Mouse (Mus musculus) thymus, adult 2 months (tissue): ENCODE data around the gene Ski. TPM values are rescaled to one million over a fixed set of nuclear protein-coding genes. Genes with fewer than 3 reads are reported as not detected.

Source experiments
- DNase-seq: peaks from one replicate; pipeline ENCODE4 v3.0.0; 2021
- H3K27ac ChIP-seq: fragments of 200-500 bp; 2 replicates; pipeline ENCODE4 v1.5.1; 2012; ENCODE audit warnings: low read length, control low read depth; ENCODE audit not compliant: control insufficient read depth, insufficient read depth
- H3K27me3 ChIP-seq: fragments of 200-500 bp; 2 replicates; pipeline ENCODE4 v1.6.1; 2012; ENCODE audit warnings: mild to moderate bottlenecking, low read length, moderate library complexity, mixed read lengths; ENCODE audit not compliant: control insufficient read depth, insufficient read depth
- H3K36me3 ChIP-seq: fragments of 200-500 bp; 2 replicates; pipeline ENCODE4 v1.6.1; 2012; ENCODE audit warnings: mild to moderate bottlenecking, low read length, moderate library complexity; ENCODE audit not compliant: control insufficient read depth, insufficient read depth
- H3K4me1 ChIP-seq: fragments of 200-500 bp; replicated peaks from 2 replicates; pipeline ENCODE4 v1.6.1; 2012; ENCODE audit warnings: low read length; ENCODE audit not compliant: control insufficient read depth, insufficient read depth
- H3K4me3 ChIP-seq: fragments of 200-500 bp; 2 replicates; pipeline ENCODE4 v1.5.1; 2012; ENCODE audit warnings: mild to moderate bottlenecking, low read length, control low read depth, moderate library complexity; ENCODE audit not compliant: control insufficient read depth, insufficient read depth
- CTCF ChIP-seq: fragments of 200-500 bp; IDR thresholded peaks from 2 replicates; pipeline ENCODE4 v1.5.1; 2012; ENCODE audit warnings: mild to moderate bottlenecking, control low read depth, low read length, moderate library complexity, borderline replicate concordance; ENCODE audit not compliant: control insufficient read depth, poor library complexity, insufficient read depth; ENCODE audit errors: extremely low read depth
- POLR2A ChIP-seq: fragments of 200-500 bp; IDR thresholded peaks from 2 replicates; pipeline ENCODE4 v1.6.1; 2012; ENCODE audit warnings: mild to moderate bottlenecking, low read length, control low read depth, moderate library complexity; ENCODE audit not compliant: control insufficient read depth, poor library complexity, insufficient read depth; ENCODE audit errors: extremely low read depth
- WGBS: fragments of 180-500 bp; shearing (Covaris S2); methylation state at CpG from one replicate; pipeline ENCODE4 v1.1.7; 2018; 5-methylcytosine and 5-hydroxymethylcytosine counted together
- polyA plus RNA-seq: library from polyadenylated mRNA; depleted of rRNA; stranded (reverse); fragments of >200 nt; gene quantifications from 2 replicates; pipeline ENCODE4 v1.2.3, GENCODE M21; 2012

The Ski gene
- polyA plus RNA-seq, 1 experiment, result 70.5 TPM

DNA sequence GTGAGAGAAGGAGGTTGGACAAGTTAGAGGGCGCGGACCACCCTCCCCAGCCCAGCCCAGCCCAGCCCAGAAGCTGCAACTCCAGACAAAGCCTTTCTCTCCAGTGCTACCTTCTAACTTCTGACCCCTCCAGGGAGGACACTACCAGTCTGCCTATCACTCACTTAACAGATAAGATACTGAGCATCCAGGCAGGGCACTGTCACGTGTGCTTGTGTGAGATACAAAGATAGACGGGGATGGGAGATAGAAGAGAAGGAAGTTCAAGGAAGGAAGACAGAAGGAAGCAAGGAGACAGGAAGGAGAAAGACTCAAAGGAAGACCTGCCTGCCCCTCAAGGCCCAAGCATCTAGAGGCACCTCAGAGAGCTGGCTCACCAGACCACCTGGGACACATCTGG is 73.9 kb downstream of the Ski start:
- no peak for TF ChIP-seq CTCF
- Histone ChIP-seq H3K36me3 (no peaks in the 10 kb centered on the region), H3K4me3 (no peak overlapping the region), H3K27me3 (no peaks in the 10 kb centered on the region), H3K4me1 (peaks cover 15% of the 10 kb centered on the region), H3K27ac (no peak overlapping the region)
- 88% methylated on average over 4 of the region's 4 CpGs for WGBS
- DNase-seq, result no peak

DNA sequence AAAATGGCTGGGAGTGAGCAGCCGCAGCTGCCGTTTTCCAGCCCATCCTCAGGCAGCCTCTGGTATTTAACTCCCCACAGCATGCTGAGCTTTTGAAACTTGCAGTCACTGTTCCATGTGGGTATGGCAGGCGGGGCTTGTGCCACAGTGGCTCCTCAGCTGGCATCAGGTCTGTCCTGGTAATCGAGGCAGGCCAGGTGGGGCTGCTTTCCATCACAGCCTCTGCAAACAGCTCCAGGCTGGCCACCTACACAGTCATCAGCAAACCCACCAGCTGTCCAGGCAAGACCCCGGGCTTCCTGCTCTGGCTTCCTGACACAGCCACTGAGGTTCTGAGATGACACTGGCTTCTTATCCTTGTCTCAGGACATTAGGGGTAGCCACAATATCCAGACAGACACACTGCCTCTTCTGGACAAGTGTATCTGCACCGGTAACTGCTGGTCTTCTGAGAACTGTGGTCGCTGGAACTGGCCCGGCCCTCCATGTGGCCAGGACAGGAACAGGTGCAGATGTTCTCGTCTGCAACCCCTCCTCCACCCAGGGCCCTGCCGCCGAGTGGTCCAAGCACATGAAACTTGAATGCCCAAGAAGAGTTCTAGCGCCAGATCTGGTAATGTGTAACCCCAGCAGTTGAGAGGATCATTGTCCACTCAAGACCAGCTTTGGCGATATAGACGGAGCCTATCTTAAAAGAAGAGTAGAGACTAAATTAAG is 76.1 kb downstream of the Ski start:
- Histone ChIP-seq H3K36me3 (no peaks in the 10 kb centered on the region), H3K4me3 (no peak overlapping the region), H3K27ac (no peak overlapping the region), H3K27me3 (no peaks in the 10 kb centered on the region), H3K4me1 (peaks cover 12% of the 10 kb centered on the region)
- 36% methylated on average over 14 of the region's 14 CpGs for WGBS
- no peak for TF ChIP-seq POLR2A
- TF ChIP-seq CTCF, result no peak
- no peak for DNase-seq

DNA sequence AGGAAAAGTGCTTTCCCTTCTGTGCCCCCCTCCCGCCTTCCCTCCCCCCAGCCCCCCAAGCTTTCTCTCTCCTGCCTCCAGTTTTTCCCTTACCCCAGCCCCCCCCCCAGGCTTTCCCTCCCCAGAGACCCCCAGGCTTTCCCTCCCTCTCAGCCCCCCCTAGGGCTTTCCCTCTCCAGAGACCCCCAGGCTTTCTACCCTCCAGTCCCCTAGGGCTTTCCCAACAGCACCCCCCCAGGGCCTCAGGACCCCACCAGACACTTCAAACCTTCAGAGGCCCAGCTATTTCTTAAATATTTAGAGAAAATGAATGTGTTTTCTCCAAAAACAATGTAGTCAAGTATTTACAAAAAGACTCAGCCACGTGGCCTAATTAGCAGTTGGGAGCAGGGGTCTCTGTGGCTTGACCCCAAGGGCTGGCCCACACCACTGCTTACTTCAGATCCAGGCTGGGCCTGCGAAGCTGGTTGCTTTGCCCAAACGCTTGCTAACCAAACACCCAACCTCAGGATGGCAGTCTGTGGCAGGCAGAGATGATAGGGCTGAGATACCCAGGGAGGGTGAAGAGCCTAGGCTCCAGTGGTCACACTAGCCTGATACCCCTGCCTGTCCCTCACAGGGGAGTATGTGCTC is 77.7 kb downstream of the Ski start:
- H3K4me3 ChIP-seq, result no peak overlapping the region
- no peaks in the 10 kb centered on the region for H3K27me3 ChIP-seq
- TF ChIP-seq POLR2A, result no peak
- no peak for TF ChIP-seq CTCF
- no peaks in the 10 kb centered on the region for H3K36me3 ChIP-seq
- 76% methylated on average over 4 of the region's 4 CpGs for WGBS
- H3K4me1 ChIP-seq, result no peaks in the 10 kb centered on the region; the same call in none of the 2 replicates
- no peak for DNase-seq
- no peak overlapping the region for H3K27ac ChIP-seq

DNA sequence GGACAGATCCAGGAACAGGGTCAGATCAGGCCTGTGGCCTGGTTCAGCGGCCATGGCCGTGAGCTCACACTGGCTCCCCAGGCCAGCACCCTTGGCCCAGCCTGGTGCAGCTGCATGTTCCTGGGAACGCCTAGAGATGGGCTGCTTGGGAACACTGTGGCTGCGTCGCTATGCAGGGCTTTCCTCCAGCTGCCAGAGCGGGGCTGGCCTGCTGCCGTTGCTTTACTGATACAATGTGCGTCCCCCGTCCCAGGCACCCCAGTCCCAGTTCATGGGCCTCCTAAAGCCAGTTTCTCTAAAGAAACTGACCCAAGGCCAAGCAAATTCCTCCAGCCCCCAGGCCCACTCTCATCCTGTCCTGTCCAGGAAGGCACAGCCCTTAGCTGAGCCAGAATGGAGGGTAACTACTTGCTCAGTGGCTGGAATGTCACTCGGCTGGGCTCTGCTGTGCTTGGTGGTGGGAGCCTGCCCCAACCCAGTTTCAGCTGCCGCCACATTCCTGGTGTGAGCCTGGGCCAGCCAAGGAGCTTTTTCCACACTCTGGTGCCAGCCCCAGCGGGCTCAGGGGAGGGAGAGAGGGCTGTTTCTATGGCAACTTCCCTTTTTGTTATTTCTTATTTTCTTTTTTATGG is 78.4 kb downstream of the Ski start:
- no peak overlapping the region for H3K27ac ChIP-seq

DNA sequence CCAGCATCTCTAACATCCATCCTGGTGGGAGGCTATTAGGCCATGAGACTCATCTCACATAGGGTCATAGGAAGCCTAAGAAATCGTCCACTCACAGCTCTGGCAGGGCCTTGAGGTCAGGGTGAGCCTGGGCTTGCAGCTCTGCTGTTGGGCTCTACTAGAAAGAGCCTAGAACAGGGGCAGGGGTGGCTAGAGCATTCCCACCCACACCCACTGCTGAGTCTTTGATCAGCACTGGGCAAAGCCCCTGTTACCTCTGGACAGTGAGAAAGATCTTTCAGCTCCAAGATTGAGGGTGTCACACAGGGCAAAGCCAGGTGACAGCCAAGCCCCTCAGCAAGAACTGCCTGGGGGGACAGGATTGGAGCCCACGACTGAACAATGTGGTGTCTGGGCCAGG is 79.0 kb downstream of the Ski start:
- H3K27me3 ChIP-seq, result no peaks in the 10 kb centered on the region
- no peaks in the 10 kb centered on the region; the same call in 1 of the 2 replicates for H3K4me1 ChIP-seq
- no peak overlapping the region for H3K4me3 ChIP-seq
- TF ChIP-seq POLR2A (no peak), CTCF (no peak)
- no peak overlapping the region for H3K27ac ChIP-seq
- 78% methylated on average over 2 of the region's 2 CpGs for WGBS
- no peaks in the 10 kb centered on the region for H3K36me3 ChIP-seq
- no peak for DNase-seq

More for the DNA sequence above, 78.4 kb downstream of the Ski start:
- no peaks in the 10 kb centered on the region for H3K27me3 ChIP-seq
- no peaks in the 10 kb centered on the region; the same call in 1 of the 2 replicates for H3K4me1 ChIP-seq
- no peaks in the 10 kb centered on the region for H3K36me3 ChIP-seq
- TF ChIP-seq CTCF (no peak), POLR2A (no peak)
- no peak for DNase-seq
- no peak overlapping the region for H3K4me3 ChIP-seq
- WGBS, result 86% methylated on average over 12 of the region's 12 CpGs

DNA sequence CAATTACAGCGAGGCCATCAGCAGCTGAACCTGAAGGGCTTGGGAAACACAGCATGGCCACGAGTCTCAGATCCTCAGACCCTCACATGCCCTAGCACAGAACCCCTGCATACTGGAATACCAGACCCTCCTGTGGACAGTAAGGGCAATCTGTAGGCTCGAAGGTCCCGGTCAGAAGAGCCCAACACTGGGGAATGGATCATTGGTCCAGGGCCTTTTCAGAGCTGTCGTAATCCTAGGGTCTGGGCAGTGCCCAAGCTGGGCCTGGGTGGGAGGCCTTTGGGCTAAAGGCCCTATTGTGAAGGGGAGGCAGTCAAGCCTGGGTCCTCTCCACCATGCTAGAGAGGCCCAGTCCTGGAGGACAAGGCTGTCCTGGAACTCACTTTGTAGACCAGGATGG is 79.6 kb downstream of the Ski start:
- whole genome bisulfite sequencing, result 91% methylated on average over 5 of the region's 5 CpGs
- Histone ChIP-seq H3K27me3 (no peaks in the 10 kb centered on the region), H3K36me3 (no peaks in the 10 kb centered on the region), H3K27ac (no peak overlapping the region), H3K4me3 (no peak overlapping the region), H3K4me1 (no peaks in the 10 kb centered on the region; the same call in 1 of the 2 replicates)
- no peak for TF ChIP-seq POLR2A
- no peak for TF ChIP-seq CTCF
- no peak for DNase-seq
